Mouse (Mus musculus) frontal cortex, adult (tissue): ENCODE results near the gene Fads3.
A peak's percentile ranks its signal among the peaks of the same experiment; 100 is the strongest.

Experiments
- ATAC-seq: cut with Nextera tagmentation; 2 replicates; pipeline ENCODE4 v1.9.2; 2017; ENCODE audit warnings: mild to moderate bottlenecking, moderate library complexity, mixed read lengths; ENCODE audit not compliant: low TSS enrichment

The Fads3 gene

DNA sequence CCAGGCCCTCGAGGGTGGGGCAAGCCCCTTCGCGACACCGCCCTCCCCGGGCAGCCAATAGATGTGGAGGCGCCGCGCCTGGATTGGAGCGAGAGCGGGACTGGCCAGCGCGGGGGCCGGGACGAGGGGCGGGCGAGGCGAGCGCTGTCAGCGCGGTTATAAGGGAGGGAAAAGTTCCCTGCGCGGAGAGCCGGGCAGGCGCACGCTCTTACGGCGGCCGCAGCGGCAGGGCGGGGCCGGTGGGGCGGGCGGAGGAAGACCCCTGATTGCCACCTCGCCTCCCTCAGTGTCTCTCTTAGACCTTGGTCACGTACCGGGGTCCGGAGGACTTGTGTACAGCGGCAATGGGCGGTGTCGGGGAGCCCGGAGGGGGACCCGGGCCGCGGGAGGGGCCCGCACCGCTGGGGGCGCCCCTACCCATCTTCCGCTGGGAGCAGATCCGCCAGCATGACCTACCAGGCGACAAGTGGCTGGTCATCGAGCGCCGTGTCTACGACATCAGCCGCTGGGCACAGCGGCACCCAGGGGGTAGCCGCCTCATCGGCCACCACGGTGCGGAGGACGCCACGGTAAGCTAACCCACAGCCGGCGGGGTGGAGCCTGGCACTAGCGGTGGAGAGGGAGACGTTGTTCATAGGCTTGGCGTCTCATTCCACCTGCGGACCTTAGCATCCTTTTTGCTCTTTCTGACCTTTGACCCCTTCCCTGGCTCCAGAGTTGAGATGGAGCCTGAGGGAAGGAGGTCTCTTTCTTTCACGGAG is at the start of gene Fads3:
Gene Fads3, plus strand, starts transcription at position 182 of the 761 bp plus-strand sequence.
- peak; percentile 82 for ATAC-seq

DNA sequence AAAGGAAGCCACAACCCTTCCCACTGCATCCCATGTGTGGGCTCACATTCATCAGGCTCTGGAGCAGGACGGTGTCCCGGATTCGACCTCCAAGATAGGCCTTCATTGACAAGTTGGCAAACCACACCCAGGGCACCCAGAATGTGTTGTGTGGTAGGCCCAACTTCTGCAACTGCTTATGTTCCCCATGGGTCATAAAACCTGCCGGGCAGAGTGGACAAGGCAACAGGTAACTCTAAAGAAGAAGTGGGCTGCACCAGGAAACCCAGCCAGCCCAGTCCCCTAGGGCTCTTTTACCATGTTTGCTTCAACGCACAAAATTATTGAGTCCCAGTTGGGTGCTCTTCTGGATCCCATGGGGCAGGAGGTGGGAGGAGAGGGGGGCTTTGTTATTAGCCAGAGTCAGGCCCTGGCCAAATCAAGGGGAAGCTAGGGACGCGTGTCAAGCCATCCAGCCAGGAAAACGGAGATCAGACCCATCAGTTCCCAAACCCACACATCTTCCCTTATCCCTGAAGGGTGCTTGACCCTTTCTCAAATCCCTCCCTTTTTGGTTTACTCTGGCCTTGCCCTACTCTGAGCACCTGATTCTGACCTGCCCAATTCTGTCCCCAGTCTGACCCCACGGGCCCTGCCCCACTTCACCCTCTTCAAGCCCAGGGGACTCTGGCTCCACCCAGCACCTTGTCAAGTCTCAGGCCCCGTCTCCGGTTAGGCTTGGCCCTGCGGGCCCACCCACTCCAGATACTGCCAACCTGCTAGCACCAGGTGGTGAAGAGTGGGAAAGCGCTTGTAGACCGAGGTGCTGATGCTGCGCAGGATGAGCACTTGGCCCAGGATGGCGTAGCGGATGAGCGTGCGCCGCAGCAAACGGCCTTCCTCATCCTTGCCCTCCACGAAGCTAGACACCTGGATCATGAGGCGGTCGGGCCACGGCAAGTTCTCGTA is 49.1 kb upstream of the Fads3 start:
- ATAC-seq, result peak; percentile 18

DNA sequence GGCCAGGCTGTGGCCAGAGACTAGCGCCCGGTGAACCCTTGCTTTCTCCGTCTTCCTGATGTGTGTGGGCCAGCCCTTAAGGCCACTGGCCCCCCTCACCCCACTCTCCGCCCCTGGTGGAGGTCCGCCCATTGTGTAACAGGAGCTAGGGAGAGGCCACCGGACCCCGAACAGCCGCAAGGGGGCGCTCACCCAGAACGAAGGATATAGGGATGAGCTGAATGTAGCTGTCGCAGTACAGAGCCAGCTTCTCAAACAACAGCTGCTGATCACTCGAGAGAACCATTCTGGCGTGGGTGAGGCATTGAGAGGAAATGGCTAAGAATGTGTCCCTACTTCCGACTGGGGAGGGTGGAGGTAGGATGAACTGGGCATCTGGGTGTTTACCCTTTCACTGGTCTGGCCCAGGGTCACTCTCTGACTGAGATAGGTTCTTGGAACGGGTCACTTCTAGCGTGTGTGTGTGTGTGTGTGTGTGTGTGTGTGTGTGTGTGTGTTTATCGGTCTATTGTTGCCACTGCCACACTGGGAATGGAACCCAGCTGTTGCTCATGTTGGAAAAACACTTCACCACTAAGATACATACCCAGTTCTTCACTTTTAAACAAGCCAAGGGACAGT is 48.2 kb upstream of the Fads3 start:
- peak; percentile 69 for ATAC-seq

DNA sequence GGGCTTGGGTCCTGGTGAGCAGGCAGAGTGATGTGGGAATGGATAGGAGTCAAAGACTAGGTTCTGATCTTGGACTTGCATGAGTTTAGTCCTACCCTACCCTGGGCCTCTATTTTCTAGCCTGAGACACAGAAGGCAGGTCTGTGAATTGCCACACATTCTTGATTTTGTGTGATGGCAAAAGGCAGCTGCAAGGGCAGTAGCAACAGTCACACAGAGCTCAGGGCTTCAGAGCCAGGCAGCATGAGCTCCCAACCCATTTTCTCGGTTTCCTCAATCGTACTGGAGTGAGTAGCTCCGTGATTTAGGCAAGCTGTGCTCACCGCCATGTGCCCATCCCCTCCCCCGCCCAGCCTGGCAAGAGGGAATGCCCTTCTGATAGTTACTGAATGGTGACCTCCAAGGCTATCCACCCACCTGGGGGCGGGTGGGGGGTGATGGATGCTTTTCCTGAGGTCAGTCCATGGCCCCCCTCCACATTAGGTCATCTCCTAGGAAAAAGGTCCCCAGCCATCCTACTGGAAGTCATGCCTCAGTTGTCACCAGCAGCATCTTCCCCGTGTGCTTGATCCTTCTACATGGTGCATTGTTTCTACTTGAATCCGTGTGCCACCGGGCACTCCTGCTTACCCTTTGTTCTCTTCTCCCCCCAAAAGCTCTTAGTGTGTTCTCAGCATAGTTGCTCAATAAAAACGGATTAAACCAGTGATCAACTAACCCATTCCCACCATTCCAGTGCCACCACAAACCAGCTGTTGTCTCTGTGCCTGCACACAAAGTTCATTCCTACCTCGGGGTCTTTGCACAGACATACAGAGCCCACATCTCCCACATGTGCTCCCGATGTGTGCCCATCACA is 43.9 kb upstream of the Fads3 start:
- ATAC-seq, result no peak

DNA sequence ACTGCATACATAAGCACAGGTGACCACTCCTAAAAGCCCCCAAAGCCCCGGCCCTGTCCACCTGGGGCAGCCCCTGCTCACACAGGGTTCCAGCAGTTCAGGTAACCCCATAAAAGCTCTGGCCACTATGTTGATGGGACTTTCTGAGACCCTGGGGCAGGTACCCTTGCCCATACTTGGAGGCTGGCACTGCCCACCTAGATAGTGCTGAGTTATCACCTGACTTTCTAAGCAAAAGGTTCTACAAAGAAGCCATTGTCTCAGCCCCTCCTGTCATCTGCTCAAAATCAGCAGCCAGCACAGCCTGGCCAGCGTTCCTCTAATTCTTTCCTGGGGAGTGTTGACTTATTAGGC is 43.3 kb upstream of the Fads3 start:
- ATAC-seq, result no peak

DNA sequence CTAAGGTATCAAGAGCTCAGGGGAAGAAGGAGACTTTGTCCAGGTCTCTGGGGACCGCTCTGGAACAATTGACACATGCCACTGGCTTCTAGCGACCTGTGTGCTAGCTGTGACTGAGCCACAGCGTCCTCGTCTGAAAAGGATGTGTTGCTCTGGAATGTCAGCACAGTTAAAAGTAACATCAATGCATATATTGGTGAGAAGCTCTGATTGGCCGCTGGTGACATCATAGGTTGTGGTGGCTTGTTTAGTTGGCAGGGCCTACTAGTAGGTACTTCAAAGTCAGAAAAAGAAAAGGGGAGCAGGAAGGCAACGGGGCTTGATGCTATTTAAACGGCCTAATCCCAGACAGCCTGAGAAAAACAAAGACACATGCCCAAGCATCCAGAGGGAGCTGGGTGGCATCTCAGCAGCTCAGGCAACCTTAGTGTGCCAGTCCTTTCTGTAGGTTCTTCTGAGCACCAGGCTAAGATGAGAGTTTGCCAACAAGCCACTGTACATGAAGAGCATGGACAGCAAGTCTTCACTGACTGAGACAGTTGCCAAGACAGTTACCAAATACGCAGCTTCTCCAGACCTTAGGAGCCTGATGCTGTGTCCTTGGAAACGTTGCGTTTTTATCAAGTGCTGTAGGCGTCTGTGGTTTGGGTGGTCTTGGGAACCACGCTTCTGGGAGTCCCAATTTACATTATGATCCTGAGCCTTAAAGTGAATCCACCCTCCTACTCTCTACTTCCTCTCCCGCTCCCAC is 42.5 kb upstream of the Fads3 start:
- ATAC-seq, result peak; percentile 72

DNA sequence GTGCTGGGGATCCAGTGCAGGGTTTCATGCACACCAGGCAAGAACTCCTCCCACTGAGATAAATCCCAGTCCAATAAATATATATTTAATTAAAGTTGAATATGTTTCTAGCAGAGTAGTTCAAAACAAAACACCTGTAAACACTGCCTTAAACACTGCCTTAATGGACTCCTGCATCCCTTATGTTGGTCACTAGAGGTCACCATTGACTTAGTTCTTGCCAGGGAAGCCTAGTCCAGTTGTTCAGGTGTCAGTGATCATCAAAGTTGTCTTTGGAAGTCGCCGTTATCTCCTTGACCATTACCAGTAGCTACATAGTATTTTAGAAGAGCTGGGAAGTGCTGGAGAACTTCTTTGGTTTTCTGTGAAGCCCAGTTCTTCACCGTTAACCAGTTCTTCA is 41.0 kb upstream of the Fads3 start:
- no peak for ATAC-seq

DNA sequence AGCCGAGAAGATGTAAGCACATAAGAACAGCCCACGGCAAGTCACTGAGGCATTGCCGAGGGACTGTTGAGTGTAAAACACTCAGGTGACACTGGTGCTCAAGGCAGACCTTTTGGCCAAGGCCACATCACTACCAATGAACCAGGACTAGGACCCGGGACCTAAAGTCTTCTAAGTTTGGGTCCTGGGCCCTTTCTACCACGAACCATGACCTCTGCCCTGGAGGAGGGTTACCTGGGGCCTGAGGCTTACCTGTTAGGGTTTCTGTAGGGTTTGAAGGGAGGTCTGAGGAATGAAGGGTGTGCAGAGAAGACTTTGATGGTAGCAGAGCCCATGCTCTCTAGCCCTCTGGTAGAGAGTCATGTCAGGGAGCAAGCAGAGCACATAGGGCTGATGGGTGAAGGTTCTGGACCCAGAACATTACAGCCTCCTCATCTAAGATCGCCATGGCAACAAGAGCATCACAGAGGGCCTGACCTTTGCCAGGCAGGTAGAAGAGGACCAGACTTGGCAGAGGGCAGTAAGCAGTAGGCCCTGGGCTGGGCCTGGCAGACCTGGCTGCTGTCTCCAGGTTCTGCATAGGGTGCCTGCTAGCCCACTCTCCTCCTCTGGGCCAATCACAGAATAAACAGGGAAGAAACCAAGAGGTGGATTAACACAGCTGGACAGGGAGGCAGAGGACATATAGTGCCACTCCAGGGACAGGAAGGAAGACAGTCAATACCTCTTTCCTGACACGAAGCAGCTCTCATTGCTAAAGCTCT is 40.0 kb upstream of the Fads3 start, which contains the start of the genes Best1 and Rab3il1:
Gene Best1, minus strand, starts transcription at position 428 of the 764 bp plus-strand sequence.
Gene Rab3il1, plus strand, starts transcription at position 464 of the 764 bp plus-strand sequence.
- ATAC-seq, result no peak

DNA sequence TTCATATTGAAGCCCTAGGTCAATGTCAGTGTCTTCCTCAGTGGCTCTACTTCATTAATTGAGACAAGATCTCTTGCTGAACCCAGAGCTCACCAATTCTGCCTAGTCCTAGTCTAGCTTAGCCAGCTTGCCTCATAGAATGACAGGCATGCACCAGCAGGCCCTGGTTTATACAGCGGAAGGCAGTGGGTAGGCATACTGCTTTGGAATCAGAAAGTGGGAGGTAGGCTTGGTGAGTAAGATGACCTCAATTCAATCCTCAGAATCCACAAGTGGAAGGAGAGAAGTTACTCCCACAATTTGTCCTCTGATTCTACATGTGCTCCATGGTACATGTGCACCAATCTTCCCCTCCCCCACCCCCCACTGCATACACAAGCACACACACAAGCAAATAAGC is 37.7 kb upstream of the Fads3 start:
- ATAC-seq, result peak; percentile 84

DNA sequence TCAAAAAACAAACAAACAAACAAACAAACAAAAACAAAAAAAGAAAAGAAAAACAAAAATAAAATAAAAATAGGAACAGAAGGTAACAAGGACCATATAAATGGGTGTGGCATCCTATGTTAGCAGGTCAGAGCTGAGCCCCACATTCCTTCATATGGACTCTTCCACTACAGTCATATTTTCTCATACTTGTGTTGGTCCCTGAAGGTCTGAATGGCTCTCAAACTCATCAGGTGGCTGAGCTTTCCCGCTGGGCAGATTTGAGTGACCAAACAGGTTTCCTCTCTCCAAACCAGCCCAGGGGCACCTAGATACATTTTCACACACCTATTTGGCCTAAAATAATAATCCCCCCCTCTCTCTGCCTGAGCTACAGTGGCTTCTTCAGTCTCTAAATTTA is 30.0 kb upstream of the Fads3 start:
- no peak for ATAC-seq

DNA sequence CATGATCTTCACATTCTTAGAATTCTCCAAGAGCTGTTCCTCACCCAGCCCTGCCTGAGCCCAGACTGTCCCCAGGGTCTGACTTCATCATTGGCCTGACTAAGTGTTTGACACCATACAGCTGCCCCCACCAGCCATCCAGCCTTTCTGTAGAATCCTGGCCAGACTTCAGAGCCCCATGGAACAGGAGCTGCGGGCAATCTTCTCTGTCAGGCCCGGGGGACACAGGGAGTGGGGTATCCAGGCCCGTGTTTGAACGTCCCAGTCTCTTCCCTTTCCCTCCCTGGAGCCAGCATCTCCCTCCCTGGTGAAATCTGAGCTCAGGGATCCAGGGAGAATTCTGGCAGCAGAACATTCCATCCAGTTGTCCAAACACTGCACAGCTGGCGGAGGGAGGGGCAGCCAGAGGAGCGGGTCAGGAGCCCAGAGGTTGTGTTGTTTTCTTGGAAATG is 28.5 kb upstream of the Fads3 start:
- ATAC-seq, result no peak

DNA sequence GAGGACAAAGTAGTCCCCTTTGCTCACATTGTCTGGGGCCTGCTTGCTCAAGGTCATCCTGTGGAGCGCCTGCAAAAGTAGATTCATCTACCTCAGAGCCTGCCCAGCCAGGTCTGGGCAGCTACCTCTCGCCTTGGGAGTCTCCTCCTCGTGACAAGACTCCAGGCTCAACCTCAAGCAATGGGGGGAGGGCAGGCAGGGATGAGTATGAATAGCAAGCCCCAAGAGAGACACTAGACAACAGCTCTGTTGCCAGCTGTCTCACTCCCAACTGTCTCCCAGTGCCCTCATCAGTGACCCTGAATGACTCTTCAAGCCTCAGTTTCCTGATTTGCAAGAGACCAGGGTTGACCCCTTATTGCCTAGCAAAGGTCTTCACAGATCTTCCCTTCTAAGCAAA is 28.0 kb upstream of the Fads3 start:
- ATAC-seq, result no peak

DNA sequence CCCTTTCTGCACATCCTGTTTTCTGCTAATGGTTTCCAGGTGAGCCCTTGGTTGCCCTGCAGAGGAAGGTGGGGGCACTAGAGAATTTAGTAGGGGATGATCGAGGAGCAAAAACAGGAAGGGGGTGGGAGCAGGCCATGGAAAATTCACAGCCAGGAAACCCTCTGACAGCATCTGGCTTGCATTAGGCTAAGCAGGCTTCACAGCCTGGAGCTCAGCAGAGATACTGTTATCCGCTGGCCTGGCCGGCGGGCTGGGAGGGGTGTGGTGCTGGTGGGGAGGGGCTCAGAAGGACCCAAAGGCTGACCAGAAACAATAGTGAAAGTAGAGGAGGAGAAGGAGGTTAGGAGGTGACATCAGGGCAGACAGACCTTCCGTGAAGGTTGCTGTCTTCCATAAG is 27.5 kb upstream of the Fads3 start:
- ATAC-seq, result no peak

DNA sequence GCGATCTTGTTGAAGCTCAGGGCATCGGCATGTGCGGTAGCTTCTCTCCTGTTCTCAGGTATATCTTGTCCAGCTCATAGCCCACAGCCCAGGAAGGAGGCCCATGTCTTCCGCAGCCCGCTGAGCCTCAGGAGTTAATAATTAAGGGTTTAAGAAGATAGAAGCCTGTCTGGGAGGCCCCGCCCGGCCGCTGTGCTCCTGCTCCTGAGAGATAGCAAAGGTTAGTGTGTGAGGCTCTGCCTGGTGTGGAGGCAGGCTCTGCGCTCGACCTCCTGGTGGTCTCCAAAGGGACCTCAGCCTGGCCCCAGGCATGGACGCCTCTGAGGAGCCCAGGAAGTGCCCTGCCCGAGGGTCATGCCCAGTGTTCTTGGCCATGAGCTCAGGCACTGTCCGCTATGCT is 26.5 kb upstream of the Fads3 start:
- no peak for ATAC-seq

DNA sequence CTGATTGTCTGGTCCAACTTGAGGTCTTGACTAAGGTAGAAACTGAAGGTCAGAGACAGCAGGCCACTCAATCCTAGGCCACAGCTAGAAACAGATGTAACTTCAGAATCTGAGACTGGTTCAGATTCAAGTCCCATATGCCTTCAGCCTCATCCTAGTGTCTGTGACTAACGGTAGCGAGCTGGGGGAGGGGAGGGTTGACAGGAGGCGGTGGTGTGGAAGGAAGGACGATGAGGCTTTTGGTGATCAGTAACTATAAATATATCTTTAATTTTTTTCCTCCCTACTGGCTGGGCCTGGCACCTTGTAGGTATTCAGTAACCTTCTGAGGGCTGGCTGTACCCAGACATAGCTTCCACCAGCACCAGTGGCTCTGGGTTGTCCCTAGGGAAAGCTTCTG is 25.9 kb upstream of the Fads3 start:
- ATAC-seq, result no peak

DNA sequence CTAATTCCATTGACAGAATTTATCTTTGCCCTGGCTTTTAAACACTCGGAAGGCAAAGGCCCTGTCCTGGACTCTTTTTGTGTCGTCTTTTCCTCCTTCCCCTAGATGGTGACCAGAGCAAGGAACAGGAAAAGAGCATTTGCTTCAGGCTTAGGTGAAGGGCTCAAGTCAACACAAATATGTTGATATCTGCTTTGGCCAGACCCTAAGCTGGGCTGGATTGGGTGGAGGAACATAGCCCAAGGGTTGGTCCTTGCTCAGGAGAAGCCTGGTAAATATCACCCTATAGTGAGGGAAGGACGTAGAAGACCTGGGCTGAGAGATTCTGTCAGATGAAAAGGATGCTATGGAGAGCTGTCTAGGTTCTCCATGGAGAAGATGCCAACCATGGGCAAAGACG is 25.2 kb upstream of the Fads3 start:
- ATAC-seq, result no peak

DNA sequence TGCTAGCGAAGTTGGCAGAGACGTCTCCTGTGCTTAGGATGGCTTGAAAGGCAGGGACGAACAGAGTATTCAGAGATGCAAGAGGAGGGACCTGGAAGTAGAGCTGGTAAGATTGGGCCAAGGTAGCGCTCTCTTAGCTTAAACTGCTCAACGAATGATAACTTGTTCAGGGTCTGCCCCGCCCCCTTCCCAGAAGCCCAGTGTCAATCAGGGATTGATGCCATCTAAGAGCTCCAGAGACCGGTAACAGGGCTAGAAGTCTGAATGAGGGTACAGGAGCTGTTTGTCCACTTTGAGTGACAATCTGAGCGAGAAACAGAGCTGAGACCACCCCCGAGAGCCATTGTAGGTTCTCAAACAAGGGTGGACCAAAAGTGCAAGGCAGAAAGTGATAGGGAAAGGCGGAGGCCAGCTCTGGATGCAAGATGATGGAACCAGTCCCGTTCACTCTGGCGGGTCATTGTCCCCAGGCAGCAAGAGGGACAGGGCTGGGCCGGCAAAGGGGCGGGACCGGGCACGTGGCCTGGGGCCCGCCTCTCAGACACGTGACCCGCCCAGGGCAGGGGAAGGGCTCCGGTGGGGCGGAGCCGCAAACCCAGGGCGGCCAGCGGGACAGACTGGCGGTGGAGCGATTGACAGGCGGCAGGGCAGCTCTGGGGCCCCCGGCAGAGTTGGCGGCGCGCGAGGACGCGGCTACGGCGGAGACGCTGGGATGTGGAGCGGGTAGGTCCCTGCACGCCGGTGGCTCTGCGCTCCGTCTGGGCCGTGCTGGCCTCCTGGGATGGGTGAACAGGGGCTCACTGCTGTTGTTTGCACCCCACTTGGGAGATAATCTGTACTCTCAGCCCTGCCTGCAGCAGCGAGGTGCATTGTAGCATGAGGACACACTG is 23.5 kb upstream of the Fads3 start:
- peak; percentile 77 for ATAC-seq

DNA sequence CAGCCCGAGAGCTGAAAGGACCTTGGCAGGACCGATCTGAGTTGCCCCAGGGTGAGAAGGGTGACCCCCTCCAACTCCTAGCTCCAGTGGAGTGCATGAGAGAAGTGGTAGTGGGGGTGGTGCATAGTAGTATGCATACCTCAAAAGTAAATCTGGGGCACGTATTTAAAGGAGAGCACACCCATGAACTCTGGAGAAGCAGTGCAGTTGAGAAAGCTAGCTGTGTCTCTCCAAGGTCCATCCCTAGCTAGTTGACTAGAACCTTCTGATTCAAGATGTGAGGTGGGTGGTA is 22.9 kb upstream of the Fads3 start:
- ATAC-seq, result no peak

DNA sequence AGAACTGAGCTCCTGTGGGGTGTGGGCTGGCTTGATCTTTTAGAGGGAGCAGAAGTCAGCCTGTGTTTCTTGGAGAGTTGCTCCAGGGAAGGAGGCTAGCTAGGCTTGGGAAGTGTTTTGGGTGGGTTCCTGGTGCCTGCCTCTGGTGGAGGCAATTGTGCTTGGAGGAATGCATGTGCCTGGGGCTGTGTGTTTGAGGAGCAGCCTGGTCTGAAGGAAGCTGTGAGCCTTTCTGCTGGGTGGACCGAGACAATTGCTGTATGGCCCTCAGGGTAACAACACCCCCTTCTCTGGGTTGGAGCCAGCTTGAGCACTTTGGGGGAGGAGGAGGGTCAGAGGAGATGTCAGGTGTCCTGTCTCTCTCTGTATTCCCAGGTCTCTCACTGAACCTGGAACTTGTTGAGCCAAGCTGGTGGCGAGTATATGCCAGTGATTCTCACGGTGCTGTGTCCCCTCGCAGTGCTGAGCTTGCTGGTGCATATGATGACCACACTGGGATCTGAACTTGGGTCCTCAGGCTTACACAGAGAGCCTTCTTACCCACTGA is 22.1 kb upstream of the Fads3 start:
- no peak for ATAC-seq
